Mouse (Mus musculus) lung, postnatal 0 days (tissue): ENCODE data around the gene Hand1.

Experiments used
- CTCF ChIP-seq: IDR thresholded peaks from 2 replicates; pipeline ENCODE4 v1.5.1; 2016; ENCODE audit warnings: antibody characterized with exemption, mild to moderate bottlenecking
- EP300 ChIP-seq: IDR thresholded peaks from 2 replicates; pipeline ENCODE4 v1.6.1; 2016; ENCODE audit warnings: antibody characterized with exemption, mild to moderate bottlenecking, control low read depth

- TF ChIP-seq CTCF (no peak), EP300 (no peak)
Observed at GRCm38 (mm10) chr11:57836401-57836800, 3.8 kb upstream of the Hand1 start.
